Mouse (Mus musculus): ENCODE data around the gene Col4a1.

- no peak for TF ChIP-seq POLR2A (IDR thresholded peaks at IDR 0.05; ENCODE audit: borderline replicate concordance, insufficient read depth, low read length)
- peak; percentile 97 for TF ChIP-seq CTCF (IDR thresholded peaks at IDR 0.05; ENCODE audit: borderline replicate concordance, insufficient read depth, low read depth, low read length)
Observed at GRCm38 (mm10) chr8:11253556-11253955, 59.1 kb downstream of the Col4a1 start.
